Mouse (Mus musculus) cerebellum, adult 2 months (tissue): Measurements from ENCODE around the gene Bcar1. TPM values are rescaled to one million over a fixed set of nuclear protein-coding genes. Genes with fewer than 3 reads are reported as not detected.

Experiments
- DNase-seq, 2 experiments: peaks; one replicate each; pipeline ENCODE4 v3.0.0; 2021
- H3K27ac ChIP-seq: fragments of 200-500 bp; 2 replicates; pipeline ENCODE4 v1.5.1; 2012; ENCODE audit warnings: low read length, control low read depth, inconsistent platforms; ENCODE audit not compliant: insufficient read depth
- H3K27me3 ChIP-seq: fragments of 200-500 bp; 2 replicates; pipeline ENCODE4 v1.6.1; 2012; ENCODE audit warnings: inconsistent platforms, mild to moderate bottlenecking, low read length, moderate library complexity; ENCODE audit not compliant: control insufficient read depth, insufficient read depth
- H3K4me1 ChIP-seq: fragments of 200-500 bp; 2 replicates; pipeline ENCODE4 v1.6.1; 2011; ENCODE audit warnings: low read length; ENCODE audit not compliant: control insufficient read depth, insufficient read depth
- H3K4me3 ChIP-seq: fragments of 200-500 bp; replicated peaks from 2 replicates; pipeline ENCODE3; 2011; ENCODE audit warnings: mild to moderate bottlenecking, low read depth, low read length, control low read depth; ENCODE audit not compliant: insufficient read depth
- CTCF ChIP-seq: fragments of 200-500 bp; IDR thresholded peaks from 2 replicates; pipeline ENCODE4 v1.5.1; 2011; ENCODE audit warnings: low read depth, mild to moderate bottlenecking, control low read depth, low read length, moderate library complexity, borderline replicate concordance; ENCODE audit not compliant: insufficient read depth
- POLR2A ChIP-seq: fragments of 200-500 bp; IDR thresholded peaks from 2 replicates; pipeline ENCODE4 v1.6.1; 2011; ENCODE audit warnings: low read length, control low read depth, borderline replicate concordance; ENCODE audit not compliant: insufficient read depth
- WGBS: fragments of 180-500 bp; shearing (Covaris S2); methylation state at CpG from one replicate; pipeline ENCODE4 v1.1.7; 2018; 5-methylcytosine and 5-hydroxymethylcytosine counted together
- polyA plus RNA-seq: library from polyadenylated mRNA; depleted of rRNA; stranded (reverse); fragments of >200 nt; gene quantifications from 2 replicates; pipeline ENCODE4 v1.2.3, GENCODE M21; 2012

Bcar1 gene
- polyA plus RNA-seq, 1 experiment: 129 TPM

GRCm38 (mm10) chr8:111765616-111766015 lies 22.0 kb upstream of the Bcar1 start:
- Histone ChIP-seq H3K4me1 (peaks cover 14% of the 10 kb centered on the region), H3K27me3 (no peaks in the 10 kb centered on the region), H3K27ac (no peak overlapping the region), H3K4me3 (no peak overlapping the region)
- WGBS: 92% methylated on average over 4 of the region's 4 CpGs
- no peak for DNase-seq
- TF ChIP-seq POLR2A (no peak), CTCF (no peak)

- H3K27ac ChIP-seq: no peak overlapping the region
- H3K4me3 ChIP-seq: no peak overlapping the region
- no peaks in the 10 kb centered on the region for H3K27me3 ChIP-seq
- no peak for DNase-seq
- 47% methylated on average over 9 of the region's 9 CpGs for WGBS
- peaks cover 14% of the 10 kb centered on the region for H3K4me1 ChIP-seq
- TF ChIP-seq CTCF (no peak), POLR2A (no peak)
Observed at GRCm38 (mm10) chr8:111765096-111765495, 21.5 kb upstream of the Bcar1 start.

- no peak for DNase-seq
- TF ChIP-seq POLR2A (no peak), CTCF (no peak)
- H3K27ac ChIP-seq: no peak overlapping the region
- no peaks in the 10 kb centered on the region for H3K4me1 ChIP-seq
- H3K4me3 ChIP-seq: no peak overlapping the region
- 56% methylated on average over 13 of the region's 13 CpGs for WGBS
- no peaks in the 10 kb centered on the region for H3K27me3 ChIP-seq
Observed at GRCm38 (mm10) chr8:111760708-111761107, 17.1 kb upstream of the Bcar1 start.

- Histone ChIP-seq H3K27ac (no peak overlapping the region), H3K4me3 (no peak overlapping the region), H3K27me3 (no peaks in the 10 kb centered on the region), H3K4me1 (no peaks in the 10 kb centered on the region)
- TF ChIP-seq POLR2A (no peak), CTCF (no peak)
- no peak for DNase-seq
- WGBS: 94% methylated on average over 5 of the region's 5 CpGs
Observed at GRCm38 (mm10) chr8:111758817-111759216, 15.2 kb upstream of the Bcar1 start.

- H3K4me1 ChIP-seq: no peaks in the 10 kb centered on the region
- H3K4me3 ChIP-seq: no peak overlapping the region
- TF ChIP-seq CTCF (no peak), POLR2A (no peak)
- no peak overlapping the region for H3K27ac ChIP-seq
- WGBS: 47% methylated on average over 9 of the region's 9 CpGs
- H3K27me3 ChIP-seq: no peaks in the 10 kb centered on the region
- no peak for DNase-seq
Observed at GRCm38 (mm10) chr8:111757599-111757998, 14.0 kb upstream of the Bcar1 start.

GRCm38 (mm10) chr8:111754736-111755135 lies 11.1 kb upstream of the Bcar1 start:
- Histone ChIP-seq H3K4me1 (no peaks in the 10 kb centered on the region), H3K4me3 (no peak overlapping the region), H3K27ac (no peak overlapping the region), H3K27me3 (no peaks in the 10 kb centered on the region)
- no peak for TF ChIP-seq POLR2A
- no peak for TF ChIP-seq CTCF
- whole genome bisulfite sequencing: 75% methylated on average over 6 of the region's 6 CpGs
- no peak for DNase-seq

- H3K27ac ChIP-seq: no peak overlapping the region
- 83% methylated on average over 2 of the region's 2 CpGs for WGBS
- H3K27me3 ChIP-seq: no peaks in the 10 kb centered on the region
- DNase-seq: no peak
- no peak overlapping the region for H3K4me3 ChIP-seq
- no peak for TF ChIP-seq POLR2A
- no peak for TF ChIP-seq CTCF
- no peaks in the 10 kb centered on the region for H3K4me1 ChIP-seq
Observed at GRCm38 (mm10) chr8:111754088-111754487, 10.5 kb upstream of the Bcar1 start.

GRCm38 (mm10) chr8:111748766-111749165 lies 5.2 kb upstream of the Bcar1 start:
- 63% methylated on average over 6 of the region's 6 CpGs for WGBS
- no peak for DNase-seq
- no peaks in the 10 kb centered on the region for H3K27me3 ChIP-seq

More at GRCm38 (mm10) chr8:111748766-111749165, 5.2 kb upstream of the Bcar1 start:
- Histone ChIP-seq H3K4me1 (peaks cover 17% of the 10 kb centered on the region), H3K27ac (no peak overlapping the region), H3K4me3 (no peak overlapping the region)
- TF ChIP-seq CTCF (no peak), POLR2A (no peak)
